Mouse (Mus musculus): ENCODE data around the gene Prn. TPM values are rescaled to one million over a fixed set of nuclear protein-coding genes. Genes with fewer than 3 reads are reported as not detected.

Prn gene
- not detected for polyA plus RNA-seq (2014; fragmentation: Illumina TruSeq; extraction: RNeasy Lipid Tissue Mini Kit (QIAGEN cat#74804); ENCODE audit: low read depth, low replicate concordance)

DNA sequence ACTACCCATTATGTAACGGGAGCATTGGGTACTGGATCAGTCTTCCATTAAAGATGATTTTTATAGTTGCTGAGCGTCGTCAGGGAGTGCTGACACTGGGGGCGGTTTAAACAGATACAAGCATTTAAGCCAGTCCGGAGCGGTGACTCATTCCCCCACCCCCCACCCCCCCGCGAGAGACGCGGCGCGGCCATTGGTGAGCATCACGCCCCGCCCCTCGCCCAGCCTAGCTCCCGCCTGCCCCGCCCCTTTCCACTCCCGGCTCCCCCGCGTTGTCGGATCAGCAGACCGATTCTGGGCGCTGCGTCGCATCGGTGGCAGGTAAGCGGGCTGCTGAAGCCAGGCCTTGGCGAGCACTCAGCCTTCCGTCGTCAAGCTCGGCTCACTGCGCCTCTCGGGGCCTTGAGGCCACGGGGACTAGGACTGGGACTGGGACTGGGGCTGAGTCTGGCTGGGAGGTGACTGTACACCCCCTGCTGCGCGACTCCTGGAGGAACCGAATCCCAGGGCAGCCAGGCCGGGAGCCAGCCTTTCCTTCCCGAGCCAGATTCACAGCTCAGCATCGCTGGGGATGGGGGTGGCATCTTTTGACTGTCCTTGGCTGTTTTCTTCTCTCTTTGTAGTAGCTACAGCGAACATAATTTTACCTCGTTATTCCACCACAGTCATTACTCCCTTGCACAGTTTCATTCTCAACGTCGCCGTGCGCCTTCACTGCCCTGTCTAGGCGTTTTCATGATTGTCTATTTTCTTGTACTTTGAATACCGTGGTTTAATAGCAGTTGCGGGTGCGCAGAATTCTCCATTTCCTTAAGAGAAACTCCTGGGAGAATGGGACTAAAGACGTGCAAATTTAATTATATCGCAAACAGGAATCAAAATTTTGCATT is at the start of gene Prn, which contains the start of gene Prnp:
Gene Prn, plus strand, starts transcription at position 275 of the 890 bp plus-strand sequence.
Gene Prnp, plus strand, starts transcription at position 246 of the 890 bp plus-strand sequence.

DNA sequence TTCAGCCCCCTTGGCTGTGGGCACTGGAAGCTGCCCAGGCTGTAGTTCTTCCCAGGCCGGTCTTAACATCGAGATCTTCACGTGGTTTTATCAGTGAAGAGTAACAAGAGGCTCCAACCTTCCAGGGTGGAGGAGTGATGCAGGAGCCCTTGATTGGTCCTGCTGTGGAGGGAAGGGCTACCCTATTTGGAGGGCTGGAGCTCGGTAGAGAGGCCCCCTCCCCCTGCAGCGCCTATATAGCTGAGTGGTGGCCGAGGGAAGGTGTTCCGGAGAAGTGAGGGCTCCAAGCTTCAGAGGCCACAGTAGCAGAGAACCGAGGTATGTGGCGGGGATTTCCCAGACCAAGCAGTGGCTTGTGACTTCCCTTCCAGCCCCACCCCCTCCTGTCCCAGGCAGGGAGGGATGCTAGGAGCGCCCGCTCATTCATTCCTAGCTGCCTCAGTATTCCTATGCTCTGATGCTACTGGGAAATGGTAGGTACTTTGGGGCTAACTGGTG is 40.9 kb downstream of the Prn start, which contains the start of gene Prnd:
Gene Prnd, plus strand, starts transcription at position 264 of the 498 bp plus-strand sequence.

Other genes starting within 250 kb of the Prn start
- gene Erv3, start 50.2 kb upstream of the Prn start, polyA plus RNA-seq (2014; fragmentation: Illumina TruSeq; extraction: RNeasy Lipid Tissue Mini Kit (QIAGEN cat#74804); ENCODE audit: low read depth, low replicate concordance) = not detected
- 191 TPM for gene Prnp, start within 50 bp of the Prn start, polyA plus RNA-seq (2014; fragmentation: Illumina TruSeq; extraction: RNeasy Lipid Tissue Mini Kit (QIAGEN cat#74804); ENCODE audit: low read depth, low replicate concordance)
- gene Prnd, start 40.9 kb downstream of the Prn start, polyA plus RNA-seq (2014; fragmentation: Illumina TruSeq; extraction: RNeasy Lipid Tissue Mini Kit (QIAGEN cat#74804); ENCODE audit: low read depth, low replicate concordance) = 1.6 TPM
- gene Rassf2, start 120.3 kb downstream of the Prn start, polyA plus RNA-seq (2014; fragmentation: Illumina TruSeq; extraction: RNeasy Lipid Tissue Mini Kit (QIAGEN cat#74804); ENCODE audit: low read depth, low replicate concordance) = 4.2 TPM
- gene Slc23a2, start 235.2 kb downstream of the Prn start, polyA plus RNA-seq (2014; fragmentation: Illumina TruSeq; extraction: RNeasy Lipid Tissue Mini Kit (QIAGEN cat#74804); ENCODE audit: low read depth, low replicate concordance) = 133 TPM